Mouse (Mus musculus) ES-Bruce4 (cell line): ENCODE data around the gene Cd247.

ENCODE experiments used
- CTCF ChIP-seq: IDR thresholded peaks from one replicate; pipeline ENCODE4 v1.8.1; 2011; ENCODE audit warnings: low read depth, low read length
- EP300 ChIP-seq: IDR thresholded peaks from 2 replicates; pipeline ENCODE4 v1.6.1; 2011; ENCODE audit warnings: low read depth, low read length; ENCODE audit not compliant: insufficient read depth
- POLR2A ChIP-seq: IDR thresholded peaks from one replicate; pipeline ENCODE4 v1.8.1; 2011; ENCODE audit warnings: low read length; ENCODE audit not compliant: insufficient read depth

- TF ChIP-seq CTCF (no peak), POLR2A (no peak), EP300 (no peak)
Observed at GRCm38 (mm10) chr1:165741989-165742388, 46.5 kb upstream of the Cd247 start.
